Mouse (Mus musculus): ENCODE measurements around the gene Cercam. TPM values are rescaled to one million over a fixed set of nuclear protein-coding genes. Genes with fewer than 3 reads are reported as not detected.
"Not testable (repeated sequence)": the region's sequence is repeated elsewhere in the genome, so short reads cannot be mapped to it uniquely, and the experiment has no call there.

The Cercam gene
- polyA plus RNA-seq, 2 experiments: 28.1 to 53.7 TPM

GRCm38 (mm10) chr2:29878061-29878460 is 9.1 kb downstream of the Cercam start:
- H3K36me3 ChIP-seq (ENCODE audit: control insufficient read depth, insufficient read depth, low read length): peaks cover 18% of the 10 kb centered on the region
- no peaks in the 10 kb centered on the region for H3K9me3 ChIP-seq (ENCODE audit: control insufficient read depth, low read length)
- H3K27ac ChIP-seq (replicated peaks; ENCODE audit: low read depth, low read length): no peak overlapping the region
- H3K27me3 ChIP-seq (ENCODE audit: control insufficient read depth, insufficient read depth, low read length): no peaks in the 10 kb centered on the region
- no peaks in the 10 kb centered on the region for H3K4me1 ChIP-seq (ENCODE audit: control insufficient read depth, insufficient read depth, low read length)
- ATAC-seq (ENCODE audit: low FRiP score, low read depth) (no peak), DNase-seq (ENCODE audit: low spot score) (no peak)
- no peak overlapping the region for H3K4me3 ChIP-seq (replicated peaks; ENCODE audit: low read length)
- no peak overlapping the region for H3K4me2 ChIP-seq (replicated peaks; ENCODE audit: low read depth, low read length, severe bottlenecking)
- H3K9ac ChIP-seq (ENCODE audit: low read depth, low read length, severe bottlenecking): no peak overlapping the region
- 75% methylated on average over 4 of the region's 4 CpGs for WGBS
- no peak for TF ChIP-seq POLR2A (IDR thresholded peaks at IDR 0.05; ENCODE audit: borderline replicate concordance, extremely low read depth, insufficient read depth, insufficient read length)

- H3K9me3 ChIP-seq (ENCODE audit: control insufficient read depth, low read length): no peaks in the 10 kb centered on the region
- no peak overlapping the region for H3K4me3 ChIP-seq (replicated peaks; ENCODE audit: low read length)
- ATAC-seq (ENCODE audit: low FRiP score, low read depth): no peak
- H3K9ac ChIP-seq (ENCODE audit: low read depth, low read length, severe bottlenecking): no peak overlapping the region
- peaks cover 16% of the 10 kb centered on the region for H3K36me3 ChIP-seq (ENCODE audit: control insufficient read depth, insufficient read depth, low read length)
- no peaks in the 10 kb centered on the region for H3K4me1 ChIP-seq (ENCODE audit: control insufficient read depth, insufficient read depth, low read length)
- TF ChIP-seq POLR2A (IDR thresholded peaks at IDR 0.05; ENCODE audit: borderline replicate concordance, extremely low read depth, insufficient read depth, insufficient read length): no peak
- H3K27me3 ChIP-seq (ENCODE audit: control insufficient read depth, insufficient read depth, low read length): no peaks in the 10 kb centered on the region
- no peak for DNase-seq (ENCODE audit: low spot score)
- H3K27ac ChIP-seq (replicated peaks; ENCODE audit: low read depth, low read length): no peak overlapping the region
- no peak overlapping the region for H3K4me2 ChIP-seq (replicated peaks; ENCODE audit: low read depth, low read length, severe bottlenecking)
- 65% methylated on average over 8 of the region's 8 CpGs for WGBS
These were observed 10.2 kb downstream of the Cercam start for GRCm38 (mm10) chr2:29879191-29879590.

DNA sequence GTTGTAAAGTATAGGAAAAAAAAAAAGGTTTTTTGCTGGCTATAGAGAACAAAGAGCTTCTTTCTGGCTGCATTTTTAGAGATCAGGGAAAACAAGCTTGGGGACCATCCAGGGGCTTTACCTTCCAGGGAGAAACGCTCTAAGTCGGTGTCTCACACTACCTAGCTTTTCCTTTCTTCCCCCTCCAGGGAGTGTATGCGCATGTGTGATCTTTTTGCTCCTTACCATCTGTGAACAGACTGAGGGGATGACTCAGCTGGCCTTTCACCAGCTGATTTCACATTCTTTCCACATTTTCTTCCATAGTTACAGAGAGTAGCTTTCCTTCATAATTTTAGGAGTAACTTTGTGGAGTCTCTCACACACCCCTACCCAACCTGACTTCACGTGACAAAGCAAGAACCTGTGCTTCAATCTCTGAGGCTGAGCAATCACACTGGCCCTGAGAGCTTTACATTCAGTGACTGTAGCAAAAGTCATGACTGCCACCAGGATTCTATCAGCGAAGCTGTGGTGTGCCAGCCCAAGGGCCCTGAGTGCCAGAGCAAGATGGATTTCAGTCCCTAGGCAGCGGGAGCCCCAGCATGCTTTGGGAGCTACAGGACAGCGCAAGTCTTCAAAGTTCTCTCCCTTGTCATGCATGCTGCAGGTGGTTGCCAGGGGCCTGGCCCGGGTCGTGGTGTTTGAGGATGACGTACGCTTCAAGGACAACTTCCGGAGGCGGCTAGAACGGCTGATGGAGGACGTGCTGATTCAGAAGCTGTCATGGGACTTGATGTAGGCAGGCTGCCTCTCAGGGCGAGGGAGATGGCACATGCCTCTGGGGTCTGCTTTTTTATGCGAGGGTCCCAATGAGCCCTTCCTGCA is 11.2 kb downstream of the Cercam start:
- no peaks in the 10 kb centered on the region for H3K27me3 ChIP-seq (ENCODE audit: control insufficient read depth, insufficient read depth, low read length)
- ATAC-seq (ENCODE audit: low FRiP score, low read depth): no peak
- H3K9ac ChIP-seq (ENCODE audit: low read depth, low read length, severe bottlenecking): no peak overlapping the region
- no peak overlapping the region for H3K4me2 ChIP-seq (replicated peaks; ENCODE audit: low read depth, low read length, severe bottlenecking)
- no peak overlapping the region for H3K27ac ChIP-seq (replicated peaks; ENCODE audit: low read depth, low read length)
- peaks cover 16% of the 10 kb centered on the region for H3K36me3 ChIP-seq (ENCODE audit: control insufficient read depth, insufficient read depth, low read length)
- no peak overlapping the region for H3K4me3 ChIP-seq (replicated peaks; ENCODE audit: low read length)
- TF ChIP-seq POLR2A (IDR thresholded peaks at IDR 0.05; ENCODE audit: borderline replicate concordance, extremely low read depth, insufficient read depth, insufficient read length): no peak
- no peaks in the 10 kb centered on the region for H3K9me3 ChIP-seq (ENCODE audit: control insufficient read depth, low read length)
- DNase-seq (ENCODE audit: low spot score): no peak
- 73% methylated on average over 17 of the region's 17 CpGs for WGBS
- H3K4me1 ChIP-seq (ENCODE audit: control insufficient read depth, insufficient read depth, low read length): no peaks in the 10 kb centered on the region

DNA sequence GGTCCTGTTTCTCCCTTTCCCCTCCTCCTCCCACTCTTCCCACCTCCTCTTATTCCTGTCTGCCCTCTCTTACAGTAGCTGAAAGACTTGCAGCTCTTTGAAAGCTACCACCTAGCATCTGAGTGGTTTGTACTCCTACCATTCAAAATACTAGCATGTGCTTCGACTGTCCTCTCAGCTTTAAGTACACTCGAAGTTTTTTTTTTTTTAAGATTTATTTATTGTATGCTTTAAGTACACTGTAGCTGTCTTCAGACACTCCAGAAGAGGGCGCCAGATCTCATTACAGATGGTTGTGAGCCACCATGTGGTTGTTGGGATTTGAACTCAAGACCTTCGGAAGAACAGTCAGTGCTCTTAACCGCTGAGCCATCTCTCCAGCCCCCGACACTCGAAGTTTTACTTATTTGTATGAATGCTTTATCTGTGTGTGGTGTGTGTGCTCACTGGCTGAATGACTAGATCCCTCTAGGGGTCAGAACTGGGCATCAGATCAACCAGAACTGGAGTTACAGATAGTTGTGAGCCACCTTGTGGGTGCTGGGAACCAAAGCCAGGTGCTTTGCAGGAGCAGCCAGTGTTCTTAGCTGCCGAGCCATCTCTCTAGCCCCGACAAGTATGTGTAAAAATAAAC is 17.8 kb downstream of the Cercam start:
- H3K27me3 ChIP-seq (ENCODE audit: control insufficient read depth, insufficient read depth, low read length); H3K36me3 ChIP-seq (ENCODE audit: control insufficient read depth, insufficient read depth, low read length); H3K4me3 ChIP-seq (replicated peaks; ENCODE audit: low read length); DNase-seq (ENCODE audit: low spot score); H3K9me3 ChIP-seq (ENCODE audit: control insufficient read depth, low read length); H3K4me1 ChIP-seq (ENCODE audit: control insufficient read depth, insufficient read depth, low read length); ATAC-seq (ENCODE audit: low FRiP score, low read depth); H3K4me2 ChIP-seq (replicated peaks; ENCODE audit: low read depth, low read length, severe bottlenecking); H3K27ac ChIP-seq (replicated peaks; ENCODE audit: low read depth, low read length); H3K9ac ChIP-seq (ENCODE audit: low read depth, low read length, severe bottlenecking): not testable (repeated sequence)
- 81% methylated on average over 9 of the region's 9 CpGs for WGBS

DNA sequence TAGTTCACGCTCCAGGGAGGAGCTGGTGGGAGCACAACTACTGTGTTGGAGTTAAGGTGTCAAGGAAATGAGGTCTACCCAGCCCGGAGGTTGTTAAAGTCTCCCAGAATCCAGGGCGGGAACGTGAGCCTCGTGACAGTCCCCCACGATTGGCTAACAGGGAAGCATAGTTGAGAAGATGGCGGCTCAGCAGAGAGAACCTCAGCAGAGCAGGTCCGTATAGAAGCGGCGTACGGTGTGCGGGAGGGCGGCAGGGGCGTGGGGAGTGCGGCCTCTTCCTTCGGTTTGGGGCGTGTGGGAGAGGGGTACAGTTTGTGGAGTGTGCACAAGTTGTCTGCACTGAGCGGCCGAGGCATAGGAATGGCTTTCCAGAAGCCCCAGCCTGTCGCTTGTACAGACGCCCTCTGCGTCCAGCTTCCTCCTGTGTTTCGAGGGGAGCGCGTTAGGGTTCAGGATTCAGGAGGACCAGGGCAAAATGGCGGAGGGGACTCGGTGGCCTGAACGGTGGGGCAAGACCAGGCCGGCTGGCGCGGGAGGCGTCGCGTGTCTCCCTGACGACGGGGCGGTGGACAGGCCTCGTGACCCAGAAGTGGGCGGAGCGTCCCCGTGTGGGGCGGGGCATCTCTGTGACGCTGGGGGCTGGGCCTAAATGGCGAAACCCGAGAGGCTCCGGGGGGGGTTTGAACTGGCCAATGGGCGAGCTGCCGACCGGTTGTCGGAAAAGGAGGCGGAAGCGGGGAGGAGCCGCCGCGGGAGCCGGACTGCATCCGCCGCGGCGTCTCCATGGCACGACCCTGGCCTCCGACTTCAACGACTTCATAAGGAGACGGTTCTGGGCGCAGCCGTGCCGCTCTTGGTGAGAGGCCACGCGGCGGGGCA is 20.3 kb downstream of the Cercam start, which contains the start of gene Odf2:
Gene Odf2 (plus strand): TSS at position 156 of the 879 bp plus-strand sequence.
- peak within 1 kb of the TSS; percentile 100 for H3K4me3 ChIP-seq (replicated peaks; ENCODE audit: low read length)
- H3K9me3 ChIP-seq (ENCODE audit: control insufficient read depth, low read length): no peaks in the 10 kb centered on the region
- peak within 1 kb of the TSS; percentile 80 for H3K9ac ChIP-seq (ENCODE audit: low read depth, low read length, severe bottlenecking)
- H3K27me3 ChIP-seq (ENCODE audit: control insufficient read depth, insufficient read depth, low read length): no peaks in the 10 kb centered on the region
- peak within 1 kb of the TSS; percentile 92 for H3K4me2 ChIP-seq (replicated peaks; ENCODE audit: low read depth, low read length, severe bottlenecking)
- ATAC-seq (ENCODE audit: low FRiP score, low read depth): peak; percentile 94
- TF ChIP-seq POLR2A (IDR thresholded peaks at IDR 0.05; ENCODE audit: borderline replicate concordance, extremely low read depth, insufficient read depth, insufficient read length): 0 out of 2 replicates have a peak, but pooled peaks have one; percentile 32
- under 1% methylated on average over 50 of the region's 70 CpGs for WGBS
- peak; percentile 98 for DNase-seq (ENCODE audit: low spot score)
- H3K4me1 ChIP-seq (ENCODE audit: control insufficient read depth, insufficient read depth, low read length): peaks cover 10% of the 10 kb centered on the region
- H3K36me3 ChIP-seq (ENCODE audit: control insufficient read depth, insufficient read depth, low read length): peaks cover 28% of the 10 kb centered on the region
- peak within 1 kb of the TSS; percentile 84 for H3K27ac ChIP-seq (replicated peaks; ENCODE audit: low read depth, low read length)

Data from limb, embryonic 14.5 days (tissue).